Mouse (Mus musculus) lung, adult 2 months (tissue): Measurements from ENCODE around the gene Hs6st2.

Source experiments
- CTCF ChIP-seq: fragments of 200-500 bp; IDR thresholded peaks from 2 replicates; pipeline ENCODE4 v1.5.1; 2011; ENCODE audit warnings: mild to moderate bottlenecking, low read length, control low read depth; ENCODE audit not compliant: insufficient read depth
- POLR2A ChIP-seq: fragments of 200-500 bp; IDR thresholded peaks from 2 replicates; pipeline ENCODE4 v1.6.1; 2011; ENCODE audit warnings: low read depth, mild to moderate bottlenecking, control low read depth, low read length, borderline replicate concordance; ENCODE audit errors: extremely low read depth

GRCm38 (mm10) chrX:51714086-51714745, 32.6 kb upstream of the Hs6st2 start:
- TF ChIP-seq CTCF (no peak), POLR2A (no peak)
